In genomic region chr2:157953978-157954377, GRCm38 (mm10) we compare ENCODE assay signal across 23 mouse cellular contexts. TPM values are rescaled to one million over a fixed set of nuclear protein-coding genes. Genes with fewer than 3 reads are reported as not detected.
A peak's percentile ranks its signal among the peaks of the same experiment; 100 is the strongest.
DNase-seq lines count a peak whose midpoint lies in the region.
"Had no signal": no experiment of that assay in that cellular context is flagged by ENCODE, and none has a peak within 500 bp of the region (broad histone marks: within the 10 kb centered on the region; RNA-seq: fewer than 3 reads in every experiment).

No protein-coding gene starts in this region.

- H3K36me3 ChIP-seq in embryonic facial prominence, embryonic 10.5 days (replicated peaks): no peaks in the 10 kb centered on the region
- H3K36me3 ChIP-seq: embryonic facial prominence, embryonic 12.5 days; heart, embryonic 10.5 days; hindbrain, embryonic 15.5 days; intestine, embryonic 15.5 days; liver, embryonic 13.5 days had no signal

- WGBS in embryonic facial prominence, embryonic 10.5 days: 88% methylated on average over 5 of the region's 5 CpGs

- H3K27ac ChIP-seq in embryonic facial prominence, embryonic 10.5 days (replicated peaks): no peak overlapping the region
- H3K27ac ChIP-seq: embryonic facial prominence, embryonic 12.5 days; heart, embryonic 10.5 days; hindbrain, embryonic 15.5 days; intestine, embryonic 15.5 days; liver, embryonic 13.5 days; stomach, postnatal 0 days had no signal

- H3K9me3 ChIP-seq in embryonic facial prominence, embryonic 10.5 days: no peaks in the 10 kb centered on the region
- H3K9me3 ChIP-seq: embryonic facial prominence, embryonic 12.5 days; heart, embryonic 10.5 days; hindbrain, embryonic 15.5 days; intestine, embryonic 15.5 days; liver, embryonic 13.5 days had no signal

- H3K4me1 ChIP-seq in embryonic facial prominence, embryonic 10.5 days: peaks cover 22% of the 10 kb centered on the region
- H3K4me1 ChIP-seq: embryonic facial prominence, embryonic 12.5 days; intestine, embryonic 15.5 days; liver, embryonic 13.5 days had no signal

- no peaks in the 10 kb centered on the region for H3K27me3 ChIP-seq in embryonic facial prominence, embryonic 10.5 days (replicated peaks; ENCODE audit: low read depth, poor library complexity, severe bottlenecking)
- H3K27me3 ChIP-seq: embryonic facial prominence, embryonic 12.5 days; hindbrain, embryonic 15.5 days; intestine, embryonic 15.5 days; liver, embryonic 13.5 days had no signal

- H3K4me3 ChIP-seq in embryonic facial prominence, embryonic 10.5 days: no peak overlapping the region
- H3K4me3 ChIP-seq: embryonic facial prominence, embryonic 12.5 days; heart, embryonic 10.5 days; hindbrain, embryonic 15.5 days; intestine, embryonic 15.5 days; liver, embryonic 13.5 days had no signal

- peak; percentile 62 to 67 for DNase-seq in cerebellum, postnatal 10 days
- no peak for DNase-seq in cerebellum, adult 11-12 months
- peak; percentile 44 for DNase-seq in layer of hippocampus, adult 11-12 months (ENCODE audit: low spot score)
- no peak for DNase-seq in layer of hippocampus, adult 9-10 months (ENCODE audit: low spot score)
- DNase-seq in right cerebral cortex, adult 18-20 months: peak; percentile 21
- no peak for DNase-seq in right cerebral cortex, postnatal 36 days (ENCODE audit: low spot score in 2 of 2)
- no peak for DNase-seq in embryonic facial prominence, embryonic 10.5 days (ENCODE audit: low spot score)
- no peak for DNase-seq in embryo, embryonic 10 days (ENCODE audit: low spot score)
- DNase-seq: adrenal gland, postnatal 10 days; cerebellum, adult 9-11 months; gastrocnemius, postnatal 10 days; heart, postnatal 4 days; kidney, postnatal 25 days; liver, embryonic 13.5 days; lung, adult 2 months; lung, postnatal 14 days had no signal

RNA-seq across cellular contexts. Expression of gene Vstm2l, which starts 39.5 kb away (rescaled TPM):
- 0.21 and 0.46 TPM in 2 replicates for polyA plus RNA-seq in embryonic facial prominence, embryonic 10.5 days (2016; fragmentation: Nextera tagmentation; extraction: Ambion mirVana)
- polyA plus RNA-seq: activated CD4-positive, CD25-positive, alpha-beta regulatory T cell, adult 4 months; heart, embryonic 16.5 days; liver, embryonic 13.5 days; lung, adult 2 months had no signal

Comparison
In these comparisons a context has a peak if more than half of its experiments do, and no peak if none do; other contexts are left out.
1. DNase-seq: peak in cerebellum, postnatal 10 days (2 of 2), layer of hippocampus, adult 11-12 months (single experiment) and right cerebral cortex, adult 18-20 months (single experiment); none in cerebellum, adult 11-12 months (single experiment), layer of hippocampus, adult 9-10 months (single experiment), right cerebral cortex, postnatal 36 days (0 of 2), embryonic facial prominence, embryonic 10.5 days (single experiment) and embryo, embryonic 10 days (single experiment).